Comparison of ENCODE assay signal across 8 mouse cellular contexts in the genomic region with DNA sequence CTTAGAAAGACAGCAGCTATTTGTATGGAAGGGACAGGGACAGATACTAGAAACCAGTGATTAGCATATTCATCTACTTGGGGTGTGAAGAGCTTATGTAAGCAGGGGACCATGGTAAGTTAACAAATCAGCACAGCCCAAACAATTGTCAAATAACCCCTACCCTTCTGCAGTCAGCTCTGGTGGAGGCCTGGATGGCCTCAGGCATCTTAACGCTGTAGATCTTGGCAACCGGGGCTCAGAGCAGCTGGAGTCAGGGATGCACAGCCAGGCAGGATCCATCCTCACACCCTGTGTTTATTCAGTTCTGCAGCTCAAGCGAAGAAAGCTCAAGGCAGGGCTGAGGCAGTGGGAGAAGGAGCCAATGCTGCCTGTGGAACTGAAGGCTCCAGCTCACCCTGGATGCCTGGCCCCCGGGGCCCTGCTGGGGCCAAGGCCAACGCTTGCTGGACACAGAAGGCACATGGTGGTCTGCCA.
DNase-seq lines count a peak whose midpoint lies in the region; ATAC-seq lines count a peak whose summit lies in the region.

No protein-coding gene starts in this region.

- H3K9ac ChIP-seq in neural tube, embryonic 12.5 days: no peak overlapping the region
- H3K9ac ChIP-seq in forebrain, embryonic 11.5 days (ENCODE audit: low read length): no peak overlapping the region
- no peak overlapping the region for H3K9ac ChIP-seq in hindbrain, embryonic 16.5 days (ENCODE audit: low read depth, low read length)

- WGBS in neural tube, embryonic 12.5 days: 40% methylated on average over 5 of the region's 5 CpGs
- WGBS in forebrain, embryonic 11.5 days: 53% methylated on average over 5 of the region's 5 CpGs
- 31% methylated on average over 5 of the region's 5 CpGs for WGBS in hindbrain, embryonic 16.5 days

- ATAC-seq in neural tube, embryonic 12.5 days (ENCODE audit: low FRiP score, low read depth): 0 out of 2 replicates have a peak, but pooled peaks have one; percentile 29
- 0 out of 2 replicates have a peak, but pooled peaks have one; percentile 39 for ATAC-seq in forebrain, embryonic 11.5 days (replicated peaks; ENCODE audit: low FRiP score)
- peak; percentile 90 for ATAC-seq in hindbrain, embryonic 16.5 days

- no peak overlapping the region for H3K4me2 ChIP-seq in neural tube, embryonic 12.5 days (replicated peaks)
- no peak overlapping the region for H3K4me2 ChIP-seq in forebrain, embryonic 11.5 days (ENCODE audit: low read depth, low read length, severe bottlenecking)
- H3K4me2 ChIP-seq in hindbrain, embryonic 16.5 days (ENCODE audit: low read length): no peak overlapping the region

- H3K36me3 ChIP-seq in neural tube, embryonic 12.5 days: no peaks in the 10 kb centered on the region
- H3K36me3 ChIP-seq in forebrain, embryonic 11.5 days (ENCODE audit: control insufficient read depth, insufficient read depth, low read length): no peaks in the 10 kb centered on the region
- H3K36me3 ChIP-seq in hindbrain, embryonic 16.5 days (ENCODE audit: control insufficient read depth, insufficient read depth, low read length): no peaks in the 10 kb centered on the region

- 0 out of 2 replicates have a peak overlapping the region, but pooled peaks have one; percentile 46 for H3K27ac ChIP-seq in neural tube, embryonic 12.5 days
- H3K27ac ChIP-seq in forebrain, embryonic 11.5 days (ENCODE audit: low read depth, low read length): no peak overlapping the region
- peak overlapping the region; percentile 29; the same call in 1 of the 2 replicates for H3K27ac ChIP-seq in hindbrain, embryonic 16.5 days (ENCODE audit: low read depth, low read length)

- H3K27me3 ChIP-seq in neural tube, embryonic 12.5 days (replicated peaks): no peaks in the 10 kb centered on the region
- H3K27me3 ChIP-seq in forebrain, embryonic 11.5 days (ENCODE audit: control insufficient read depth, insufficient read depth, low read length): no peaks in the 10 kb centered on the region
- H3K27me3 ChIP-seq in hindbrain, embryonic 16.5 days (replicated peaks; ENCODE audit: control insufficient read depth, insufficient read depth, low read length): no peaks in the 10 kb centered on the region

- DNase-seq in neural tube, embryonic 10.5 days (ENCODE audit: extremely low spot score, low spot score): no peak
- no peak for DNase-seq in forebrain, embryonic 11.5 days (ENCODE audit: low spot score)
- DNase-seq in testis, postnatal 10 days (ENCODE audit: low spot score): peak; percentile 61
- DNase-seq in right cerebral cortex, adult 18-20 months: no peak
- no peak for DNase-seq in ovary, postnatal 14 days (ENCODE audit: low spot score)
- no peak for DNase-seq in spleen, postnatal 14 days (ENCODE audit: low spot score in 2 of 2)

- H3K4me3 ChIP-seq in neural tube, embryonic 12.5 days: no peak overlapping the region
- no peak overlapping the region for H3K4me3 ChIP-seq in forebrain, embryonic 11.5 days (ENCODE audit: low read depth, low read length)
- H3K4me3 ChIP-seq in hindbrain, embryonic 16.5 days (ENCODE audit: low read length): no peak overlapping the region

- H3K9me3 ChIP-seq in neural tube, embryonic 12.5 days: no peaks in the 10 kb centered on the region
- no peaks in the 10 kb centered on the region for H3K9me3 ChIP-seq in forebrain, embryonic 11.5 days (ENCODE audit: control insufficient read depth, low read length)
- H3K9me3 ChIP-seq in hindbrain, embryonic 16.5 days (ENCODE audit: control insufficient read depth, low read length): peaks cover 2% of the 10 kb centered on the region; the same call in 1 of the 2 replicates

- H3K4me1 ChIP-seq in neural tube, embryonic 12.5 days: no peaks in the 10 kb centered on the region; the same call in 1 of the 2 replicates
- peaks cover 3% of the 10 kb centered on the region; the same call in 1 of the 2 replicates for H3K4me1 ChIP-seq in forebrain, embryonic 11.5 days (replicated peaks; ENCODE audit: control insufficient read depth, insufficient read depth, low read length)
- H3K4me1 ChIP-seq in hindbrain, embryonic 16.5 days (ENCODE audit: control insufficient read depth, insufficient read depth, low read depth, low read length): peaks cover 6% of the 10 kb centered on the region

Comparison
In these comparisons a context has a peak if more than half of its experiments do, and no peak if none do; other contexts are left out.
1. ATAC-seq: peak in every context shown above with its lines; median percentile 90 in hindbrain, embryonic 16.5 days; 39 in forebrain, embryonic 11.5 days; 29 in neural tube, embryonic 12.5 days.